Mouse (Mus musculus) left cerebral cortex, adult 8-10 months (tissue): ENCODE measurements around the gene Fdxacb1. TPM values are rescaled to one million over a fixed set of nuclear protein-coding genes. Genes with fewer than 3 reads are reported as not detected.

Experiments used
- DNase-seq, 2 experiments: peaks; one replicate each; pipeline ENCODE4 v3.0.0; 2022; ENCODE audit warnings: low spot score in 2 of 2
- total RNA-seq, 4 experiments: library from RNA; stranded (reverse); gene quantifications; 2 replicates each; pipeline ENCODE4 v1.2.4; 2022

The Fdxacb1 gene
- total RNA-seq, 4 experiments from 2014 or later, result 5.3 to 6.6 (median 5.8) TPM

GRCm38 (mm10) chr9:50746214-50746677, 21.8 kb upstream of the Fdxacb1 start, which contains the start of gene 2310030G06Rik:
Gene 2310030G06Rik (minus strand): TSS chr9:50746536.
- DNase-seq, result no peak

- no peak for DNase-seq
These were observed 17.3 kb upstream of the Fdxacb1 start for GRCm38 (mm10) chr9:50750706-50751105.

GRCm38 (mm10) chr9:50751323-50751722, 16.7 kb upstream of the Fdxacb1 start, which contains the start of gene Cryab:
Gene Cryab (plus strand): TSS chr9:50751325.
- DNase-seq, result no peak

- no peak for DNase-seq
These were observed 15.9 kb upstream of the Fdxacb1 start, which contains the start of gene Hspb2 for GRCm38 (mm10) chr9:50752054-50752602. Gene Hspb2 (minus strand): TSS chr9:50752354.

- DNase-seq, result peak in 1 of 2 experiments; percentile 77
These were observed 15.0 kb upstream of the Fdxacb1 start for GRCm38 (mm10) chr9:50752784-50753615.

GRCm38 (mm10) chr9:50753947-50754346, 14.1 kb upstream of the Fdxacb1 start:
- DNase-seq, result no peak

GRCm38 (mm10) chr9:50756711-50757110, 11.3 kb upstream of the Fdxacb1 start:
- DNase-seq, result no peak

- no peak for DNase-seq
These were observed 6.4 kb upstream of the Fdxacb1 start for GRCm38 (mm10) chr9:50761520-50762243.

- no peak for DNase-seq
These were observed 4.7 kb upstream of the Fdxacb1 start for GRCm38 (mm10) chr9:50763331-50763730.

GRCm38 (mm10) chr9:50767531-50768106, 417 bp upstream of the Fdxacb1 start:
- no peak for DNase-seq

GRCm38 (mm10) chr9:50770011-50770410, 2.0 kb downstream of the Fdxacb1 start:
- no peak for DNase-seq

GRCm38 (mm10) chr9:50774026-50774462, 6.0 kb downstream of the Fdxacb1 start:
- no peak for DNase-seq

GRCm38 (mm10) chr9:50774991-50775612, 7.1 kb downstream of the Fdxacb1 start, which contains the start of the genes Alg9 and 1110032A03Rik:
Gene Alg9 (plus strand): TSS chr9:50775019.
Gene 1110032A03Rik (minus strand): TSS chr9:50775520.
- peak; percentile 81 to 92 for DNase-seq

GRCm38 (mm10) chr9:50775662-50776126, 7.7 kb downstream of the Fdxacb1 start:
- no peak for DNase-seq

GRCm38 (mm10) chr9:50776162-50776760, 8.2 kb downstream of the Fdxacb1 start:
- DNase-seq, result no peak

- DNase-seq, result no peak
These were observed 14.1 kb downstream of the Fdxacb1 start for GRCm38 (mm10) chr9:50782155-50782554.

GRCm38 (mm10) chr9:50795266-50795665, 27.2 kb downstream of the Fdxacb1 start:
- no peak for DNase-seq

GRCm38 (mm10) chr9:50796776-50797175, 28.7 kb downstream of the Fdxacb1 start:
- no peak for DNase-seq

GRCm38 (mm10) chr9:50797641-50798040, 29.6 kb downstream of the Fdxacb1 start:
- no peak for DNase-seq

- DNase-seq, result no peak
These were observed 30.3 kb downstream of the Fdxacb1 start for GRCm38 (mm10) chr9:50798368-50798767.
